Mouse (Mus musculus) limb, embryonic 11.5 days (tissue): Measurements from ENCODE around the gene Sh3bp2. TPM values are rescaled to one million over a fixed set of nuclear protein-coding genes. Genes with fewer than 3 reads are reported as not detected.

ENCODE experiments used
- ATAC-seq: fragments of 200-750 bp; cut with Nextera tagmentation; 2 replicates; pipeline ENCODE4 v1.8.0; 2017; ENCODE audit warnings: low read depth; ENCODE audit not compliant: insufficient number of reproducible peaks, low FRiP score, low TSS enrichment
- DNase-seq: peaks from one replicate; pipeline ENCODE4 v3.0.0-alpha.2; 2015; ENCODE audit warnings: low spot score
- H3K27ac ChIP-seq: fragments of 300-500 bp; sonication (generic); replicated peaks from 2 replicates; pipeline ENCODE4 v1.5.1; 2014; ENCODE audit warnings: low read depth, mild to moderate bottlenecking, low read length
- H3K27me3 ChIP-seq: fragments of 300-500 bp; sonication (generic); 2 replicates; pipeline ENCODE4 v1.6.1; 2014; ENCODE audit warnings: mild to moderate bottlenecking, low read length, mixed read lengths; ENCODE audit not compliant: control insufficient read depth, insufficient read depth
- H3K36me3 ChIP-seq: fragments of 300-500 bp; sonication (generic); 2 replicates; pipeline ENCODE4 v1.6.1; 2014; ENCODE audit warnings: mild to moderate bottlenecking, low read length, moderate library complexity, mixed read lengths; ENCODE audit not compliant: control insufficient read depth, insufficient read depth
- H3K4me1 ChIP-seq: fragments of 300-500 bp; sonication (generic); 2 replicates; pipeline ENCODE4 v1.6.1; 2014; ENCODE audit warnings: low read length, mixed read lengths; ENCODE audit not compliant: control insufficient read depth, insufficient read depth
- H3K4me2 ChIP-seq: fragments of 300-500 bp; sonication (generic); 2 replicates; pipeline ENCODE4 v1.6.1; 2014; ENCODE audit warnings: low read depth, mild to moderate bottlenecking, moderate library complexity; ENCODE audit not compliant: severe bottlenecking
- H3K4me3 ChIP-seq: fragments of 300-500 bp; sonication (generic); 2 replicates; pipeline ENCODE4 v1.5.1; 2014; ENCODE audit warnings: low read depth, low read length
- H3K9ac ChIP-seq: fragments of 300-500 bp; sonication (generic); 2 replicates; pipeline ENCODE4 v1.6.1; 2014; ENCODE audit warnings: mild to moderate bottlenecking, low read length
- H3K9me3 ChIP-seq: fragments of 300-500 bp; sonication (generic); 2 replicates; pipeline ENCODE4 v1.6.1; 2016; ENCODE audit warnings: low read length; ENCODE audit not compliant: control insufficient read depth
- WGBS: fragments of 180-500 bp; shearing (Covaris S2); extraction: QIAGEN DNeasy Blood & Tissue Kit; methylation state at CpG from one replicate; pipeline ENCODE4 v1.1.7; 2014; 5-methylcytosine and 5-hydroxymethylcytosine counted together
- polyA plus RNA-seq: library from polyadenylated mRNA; unstranded; fragments of >200 nt; fragmentation: Nextera tagmentation; extraction: Ambion mirVana; gene quantifications from 2 replicates; pipeline ENCODE4 v1.2.1, GENCODE M21; 2014

Gene Sh3bp2
- polyA plus RNA-seq, 1 experiment from 2014 or later: 7.5 TPM

DNA sequence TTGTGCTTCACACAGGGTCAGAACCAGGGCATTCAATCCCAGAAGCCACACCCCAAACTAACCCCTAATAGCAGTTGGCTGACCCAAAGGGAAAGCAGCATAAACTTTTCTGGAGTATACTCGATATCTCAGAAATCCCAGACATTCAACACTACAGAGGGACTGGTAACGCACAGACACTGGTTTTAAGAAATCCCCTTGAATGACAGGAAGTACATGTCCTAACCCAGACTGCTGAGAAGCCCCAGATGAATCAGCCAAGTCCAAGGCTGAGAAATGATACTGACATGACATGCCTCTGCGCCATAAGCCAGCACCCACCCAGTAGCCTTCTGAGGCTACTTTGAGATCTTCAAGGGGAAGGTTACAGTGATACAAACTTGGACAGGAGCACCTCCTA is 24.1 kb upstream of the Sh3bp2 start:
- no peak overlapping the region for H3K9ac ChIP-seq
- no peaks in the 10 kb centered on the region for H3K27me3 ChIP-seq
- no peak overlapping the region for H3K27ac ChIP-seq
- H3K9me3 ChIP-seq: no peaks in the 10 kb centered on the region
- H3K36me3 ChIP-seq: no peaks in the 10 kb centered on the region
- 86% methylated on average over 3 of the region's 3 CpGs for WGBS
- H3K4me2 ChIP-seq: no peak overlapping the region
- no peak for ATAC-seq
- H3K4me1 ChIP-seq: no peaks in the 10 kb centered on the region
- no peak for DNase-seq
- no peak overlapping the region for H3K4me3 ChIP-seq

DNA sequence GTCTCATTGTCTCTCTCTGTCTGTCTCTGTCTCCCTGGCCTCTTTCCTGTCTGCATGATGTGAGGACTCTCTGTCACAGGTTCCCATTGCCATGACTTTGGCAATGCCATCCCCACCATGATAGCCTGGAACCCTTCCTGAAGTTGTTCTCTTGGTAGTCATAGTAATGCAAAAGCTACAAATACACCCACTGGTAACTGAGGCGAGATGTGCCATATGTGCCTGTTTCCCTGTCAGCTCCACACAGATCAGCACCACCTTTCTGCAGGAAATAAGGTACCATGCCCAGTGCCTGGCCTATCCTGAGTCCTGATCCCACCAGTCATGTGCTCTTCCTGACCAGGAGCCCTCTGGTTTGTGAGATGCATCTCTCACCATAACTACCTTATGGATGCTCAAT is 23.2 kb upstream of the Sh3bp2 start:
- ATAC-seq: no peak
- Histone ChIP-seq H3K4me3 (no peak overlapping the region), H3K27me3 (no peaks in the 10 kb centered on the region), H3K36me3 (no peaks in the 10 kb centered on the region), H3K4me2 (no peak overlapping the region), H3K9ac (no peak overlapping the region), H3K4me1 (no peaks in the 10 kb centered on the region), H3K9me3 (no peaks in the 10 kb centered on the region), H3K27ac (no peak overlapping the region)
- 89% methylated on average over 1 of the region's 1 CpGs for WGBS
- DNase-seq: no peak

DNA sequence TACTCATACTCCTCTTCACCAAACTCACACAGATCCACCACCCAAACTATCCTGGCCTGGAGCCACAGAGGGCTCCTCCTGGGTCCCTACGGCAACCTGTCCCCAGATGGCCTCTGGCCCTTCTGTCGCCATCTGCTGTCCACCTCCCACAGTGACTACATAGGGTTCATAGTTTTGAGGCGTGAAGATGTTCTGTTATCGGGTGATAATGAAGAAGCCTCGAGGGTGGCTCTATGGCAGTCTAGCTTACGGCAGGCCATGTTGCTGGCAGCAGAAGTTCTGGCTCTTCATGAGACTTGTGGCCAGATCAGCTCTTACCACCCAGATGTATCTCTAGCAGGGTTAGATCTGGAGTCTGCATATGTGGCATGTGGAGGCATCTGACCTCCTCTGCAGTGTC is 22.8 kb upstream of the Sh3bp2 start:
- no peaks in the 10 kb centered on the region for H3K4me1 ChIP-seq
- DNase-seq (no peak), ATAC-seq (no peak)
- no peak overlapping the region for H3K4me2 ChIP-seq
- H3K4me3 ChIP-seq: no peak overlapping the region
- H3K9me3 ChIP-seq: no peaks in the 10 kb centered on the region
- 78% methylated on average over 6 of the region's 6 CpGs for WGBS
- H3K27me3 ChIP-seq: no peaks in the 10 kb centered on the region
- H3K36me3 ChIP-seq: no peaks in the 10 kb centered on the region
- no peak overlapping the region for H3K9ac ChIP-seq
- no peak overlapping the region for H3K27ac ChIP-seq

DNA sequence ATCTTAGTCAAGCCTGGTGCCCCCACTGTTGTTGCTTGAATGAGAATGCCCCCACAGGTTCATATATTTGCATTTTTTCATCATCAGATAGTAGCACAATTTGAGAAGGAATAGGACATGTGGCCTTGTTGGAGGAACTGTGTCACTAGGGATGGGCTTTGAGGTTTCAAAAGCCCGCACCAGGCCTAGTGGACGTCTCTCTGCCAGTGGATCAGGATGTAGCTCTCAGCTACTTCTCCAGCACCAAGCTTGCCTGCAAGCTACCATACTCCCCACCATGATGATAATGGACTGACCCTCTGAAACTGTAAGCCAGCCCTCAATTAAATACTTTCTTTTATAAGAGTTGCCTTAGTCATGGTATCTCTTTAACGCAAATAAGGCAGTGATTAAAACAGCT is 13.2 kb upstream of the Sh3bp2 start:
- ATAC-seq: no peak
- Histone ChIP-seq H3K4me1 (no peaks in the 10 kb centered on the region), H3K27me3 (peaks cover 11% of the 10 kb centered on the region), H3K9me3 (no peaks in the 10 kb centered on the region), H3K27ac (no peak overlapping the region), H3K9ac (no peak overlapping the region), H3K4me3 (no peak overlapping the region), H3K4me2 (no peak overlapping the region), H3K36me3 (no peaks in the 10 kb centered on the region)
- DNase-seq: no peak
- WGBS: 86% methylated on average over 3 of the region's 3 CpGs

DNA sequence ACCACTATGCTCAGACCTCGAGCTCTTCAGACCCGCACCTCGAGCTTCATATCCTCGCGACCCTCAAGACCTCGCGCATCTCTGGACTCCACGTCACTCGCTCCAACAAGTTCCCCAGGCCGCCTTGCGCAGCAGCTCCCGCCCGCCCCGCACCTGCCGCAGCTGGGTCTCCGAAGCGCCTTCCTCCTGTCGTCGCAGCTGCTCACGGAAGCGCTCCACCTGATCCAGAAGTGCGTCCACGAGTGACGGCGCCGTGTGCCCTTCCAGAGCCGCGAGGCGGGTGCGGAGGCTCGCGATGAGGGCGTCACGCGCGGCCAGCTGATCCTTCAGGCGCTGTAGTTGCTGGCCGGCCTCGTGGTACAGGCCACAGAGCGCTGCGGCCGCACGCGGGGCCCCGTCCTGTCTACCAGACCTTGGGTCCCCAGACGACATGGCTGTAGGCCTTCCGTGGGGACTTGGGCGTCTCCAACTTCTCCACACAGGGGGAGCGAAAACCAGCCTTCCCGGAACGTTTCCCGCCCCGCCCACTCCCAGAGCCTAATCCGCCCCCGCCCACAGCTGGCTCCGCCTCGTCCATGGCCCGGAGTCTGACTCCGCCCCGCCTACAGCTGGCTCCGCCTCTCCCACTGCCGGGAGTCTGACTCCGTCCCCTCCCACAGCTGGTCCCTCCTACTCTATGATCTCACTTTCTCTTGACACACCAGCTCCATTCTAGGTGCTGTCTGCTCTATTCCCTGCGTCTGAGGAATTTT is 12.0 kb upstream of the Sh3bp2 start, which contains the start of gene Tnip2:
TSS of gene Tnip2 (minus strand) at position 526 of the 752 bp plus-strand sequence.
- Histone ChIP-seq H3K4me3 (peak within 1 kb of the TSS; percentile 53), H3K27ac (no peak within 1 kb of the TSS), H3K4me2 (peak within 1 kb of the TSS; percentile 95), H3K27me3 (peaks cover 11% of the 10 kb centered on the region), H3K9ac (peak within 1 kb of the TSS; percentile 59), H3K9me3 (no peaks in the 10 kb centered on the region), H3K36me3 (no peaks in the 10 kb centered on the region), H3K4me1 (no peaks in the 10 kb centered on the region)
- ATAC-seq: peak; percentile 92
- WGBS: under 1% methylated on average over 64 of the region's 64 CpGs
- DNase-seq: peak; percentile 96

DNA sequence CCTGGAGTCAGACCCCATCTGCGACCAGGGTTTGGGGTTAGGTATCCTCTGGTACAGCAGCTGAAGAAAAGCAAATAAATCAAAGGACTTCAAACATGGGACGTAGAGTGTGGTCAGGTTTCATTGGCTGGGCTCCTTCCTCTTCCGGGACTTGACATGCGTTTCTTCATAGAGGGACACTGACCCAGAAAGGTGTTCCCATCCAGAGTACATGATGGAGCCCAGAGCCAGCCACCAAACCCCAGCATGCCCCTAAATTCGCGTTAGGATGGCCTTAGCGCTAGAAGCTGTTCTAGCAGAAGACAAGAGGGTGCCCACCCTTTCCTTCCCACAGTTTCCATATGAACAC is 11.4 kb upstream of the Sh3bp2 start:
- H3K27me3 ChIP-seq: peaks cover 11% of the 10 kb centered on the region
- peak overlapping the region; percentile 53 for H3K4me3 ChIP-seq
- ATAC-seq (no peak), DNase-seq (no peak)
- H3K9ac ChIP-seq: no peak overlapping the region
- H3K27ac ChIP-seq: no peak overlapping the region
- WGBS: 25% methylated on average over 7 of the region's 7 CpGs
- H3K4me2 ChIP-seq: peak overlapping the region; percentile 95
- H3K36me3 ChIP-seq: no peaks in the 10 kb centered on the region
- no peaks in the 10 kb centered on the region for H3K4me1 ChIP-seq
- no peaks in the 10 kb centered on the region for H3K9me3 ChIP-seq

DNA sequence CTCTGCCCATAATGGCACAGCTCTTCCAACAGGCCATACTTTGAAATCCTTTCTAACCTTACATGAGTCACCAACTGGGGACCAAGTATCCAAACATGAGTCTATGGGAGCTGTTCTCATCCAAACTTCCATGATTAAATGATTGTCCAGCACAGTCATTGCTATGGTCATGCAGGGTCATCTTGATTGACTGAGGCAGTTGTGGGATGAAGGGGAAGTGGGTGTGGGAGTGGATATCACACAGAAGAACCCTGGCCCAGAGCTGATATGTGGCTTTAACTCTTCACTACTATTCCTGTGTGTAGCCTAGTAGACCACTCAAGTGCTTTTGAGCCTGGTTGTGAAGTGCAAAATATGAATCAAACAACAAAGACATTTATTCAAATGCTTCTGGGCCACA is 10.5 kb upstream of the Sh3bp2 start:
- ATAC-seq (no peak), DNase-seq (no peak)
- Histone ChIP-seq H3K36me3 (no peaks in the 10 kb centered on the region), H3K27ac (no peak overlapping the region), H3K4me1 (no peaks in the 10 kb centered on the region), H3K4me3 (no peak overlapping the region), H3K9ac (no peak overlapping the region), H3K9me3 (no peaks in the 10 kb centered on the region), H3K4me2 (no peak overlapping the region), H3K27me3 (peaks cover 11% of the 10 kb centered on the region)

DNA sequence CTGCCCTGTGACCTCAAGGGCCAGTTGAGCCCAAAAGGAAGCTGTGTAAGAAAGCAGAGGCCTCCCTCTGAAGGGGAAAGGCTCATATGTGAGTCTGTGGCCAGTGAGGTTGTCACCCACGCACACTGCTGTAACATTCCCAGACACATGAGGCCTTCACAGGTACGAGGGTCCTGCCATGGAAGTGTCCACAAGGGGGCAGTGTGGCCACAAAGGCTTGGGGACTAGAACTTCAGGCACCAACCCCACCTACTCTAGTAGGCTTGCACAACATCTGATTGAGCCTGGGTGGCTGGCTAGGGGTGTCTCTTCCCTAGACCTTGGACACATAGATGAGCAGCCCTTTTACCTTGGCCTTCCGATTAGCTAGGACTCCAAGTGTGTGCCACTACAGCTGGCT is 7.7 kb upstream of the Sh3bp2 start:
- DNase-seq: peak; percentile 83
- Histone ChIP-seq H3K4me3 (no peak overlapping the region), H3K36me3 (no peaks in the 10 kb centered on the region), H3K4me1 (no peaks in the 10 kb centered on the region), H3K4me2 (no peak overlapping the region), H3K9me3 (no peaks in the 10 kb centered on the region), H3K27me3 (peaks cover 2% of the 10 kb centered on the region; the same call in 1 of the 2 replicates), H3K27ac (no peak overlapping the region), H3K9ac (no peak overlapping the region)
- no peak for ATAC-seq
- 27% methylated on average over 3 of the region's 3 CpGs for WGBS

DNA sequence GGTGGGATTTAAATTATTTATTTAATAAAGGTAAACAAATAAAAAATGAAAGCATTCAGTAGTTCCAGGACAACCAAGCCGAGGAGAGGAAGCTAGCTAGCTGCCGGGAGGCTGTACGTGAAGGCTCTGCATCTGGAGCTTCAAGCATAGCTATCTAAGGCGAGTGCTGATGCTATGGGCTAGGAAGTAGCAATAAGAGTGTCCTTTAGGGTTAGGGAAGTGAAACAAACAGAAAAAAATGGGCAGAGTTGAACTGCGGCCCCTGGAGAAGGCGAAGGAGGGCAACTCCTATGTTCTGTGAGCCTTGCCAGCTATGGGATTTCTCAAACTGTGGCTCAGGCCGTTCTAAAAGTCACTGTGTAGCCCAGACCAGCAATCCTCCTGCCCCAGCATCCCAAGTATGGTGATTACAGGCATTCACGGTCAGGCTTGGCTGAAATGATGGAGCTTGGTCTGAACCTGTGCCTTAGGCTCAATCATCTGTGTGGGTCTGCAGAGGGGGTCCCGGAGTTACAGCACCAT is 6.2 kb upstream of the Sh3bp2 start:
- H3K27ac ChIP-seq: no peak overlapping the region
- no peaks in the 10 kb centered on the region for H3K4me1 ChIP-seq
- no peak overlapping the region for H3K4me2 ChIP-seq
- no peaks in the 10 kb centered on the region for H3K36me3 ChIP-seq
- DNase-seq (no peak), ATAC-seq (no peak)
- H3K27me3 ChIP-seq: no peaks in the 10 kb centered on the region
- WGBS: 80% methylated on average over 9 of the region's 9 CpGs
- H3K9ac ChIP-seq: no peak overlapping the region
- H3K4me3 ChIP-seq: no peak overlapping the region
- H3K9me3 ChIP-seq: no peaks in the 10 kb centered on the region
